Mouse (Mus musculus) kidney, adult 2 months (tissue): ENCODE data around the gene H6pd.

Source experiments
- CTCF ChIP-seq: fragments of 200-500 bp; conservative IDR thresholded peaks from 2 replicates; pipeline ENCODE4 v1.5.1; 2011; ENCODE audit warnings: low read depth, mild to moderate bottlenecking, control low read depth, low read length, moderate library complexity, mixed read lengths; ENCODE audit not compliant: insufficient read depth, insufficient read length
- POLR2A ChIP-seq: fragments of 200-500 bp; IDR thresholded peaks from one replicate; pipeline ENCODE4 v1.6.1; 2011; ENCODE audit warnings: low read depth, low read length, control low read depth

DNA sequence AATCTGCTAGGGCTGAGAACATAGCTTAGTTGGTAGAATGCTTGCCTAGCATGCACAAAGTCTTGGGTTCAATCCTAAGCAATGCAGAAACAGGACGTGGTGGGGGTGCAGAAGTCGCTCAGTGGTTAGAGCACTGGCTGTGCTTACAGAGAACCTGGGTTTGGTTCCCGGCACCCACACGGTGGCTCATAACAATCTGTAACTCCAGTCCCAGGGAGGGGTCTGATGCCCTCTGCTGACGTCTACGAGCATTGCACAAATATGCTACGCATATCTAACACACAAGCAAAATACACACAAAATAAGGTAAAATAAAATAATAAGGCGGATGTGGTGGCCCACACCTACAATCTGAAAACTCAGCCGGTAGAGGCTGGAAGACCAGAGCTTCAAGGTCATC lies 34.8 kb upstream of the H6pd start:
- no peak for TF ChIP-seq POLR2A
- TF ChIP-seq CTCF: no peak
